Mouse (Mus musculus) retina, postnatal 7 days (tissue): ENCODE results near the gene Fam19a3.
"Not testable (repeated sequence)": the region's sequence is repeated elsewhere in the genome, so short reads cannot be mapped to it uniquely, and the experiment has no call there.

Experiments used
- DNase-seq: peaks from one replicate; pipeline ENCODE4 v3.0.0-alpha.2; 2012; ENCODE audit warnings: low read depth, low spot score

Fam19a3 gene

GRCm38 (mm10) chr3:104781471-104781903, at the start of gene Fam19a3:
Gene Fam19a3 (minus strand): TSS chr3:104781840.
- DNase-seq = no peak

- no peak for DNase-seq
Observed at GRCm38 (mm10) chr3:104822413-104822812, 40.8 kb upstream of the Fam19a3 start.

DNA sequence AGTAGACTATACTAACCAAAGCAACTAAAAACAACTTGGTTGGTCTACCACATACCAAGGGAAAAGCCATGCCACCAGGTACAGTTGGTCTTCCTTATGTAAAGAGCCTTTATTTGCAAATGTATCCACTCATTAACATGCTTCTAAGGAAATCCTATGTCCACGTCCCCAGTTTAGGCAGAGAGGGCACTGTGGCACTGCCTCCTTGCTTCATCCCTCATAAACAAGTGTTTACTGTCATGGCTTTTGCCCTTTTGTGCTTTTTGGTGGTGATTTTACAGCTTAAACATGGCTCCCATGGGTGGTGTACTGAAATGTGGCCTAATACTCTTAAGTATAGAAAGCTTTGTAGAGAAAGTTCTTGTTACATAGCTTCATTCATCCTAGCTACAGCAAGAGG, 38.8 kb upstream of the Fam19a3 start:
- no peak for DNase-seq

- DNase-seq = no peak
Observed at GRCm38 (mm10) chr3:104818749-104819134, 37.1 kb upstream of the Fam19a3 start.

- DNase-seq = peak; percentile 36
Observed at GRCm38 (mm10) chr3:104817991-104818748, 36.5 kb upstream of the Fam19a3 start, which contains the start of gene Mov10. Gene Mov10 (minus strand): TSS chr3:104818563.

DNA sequence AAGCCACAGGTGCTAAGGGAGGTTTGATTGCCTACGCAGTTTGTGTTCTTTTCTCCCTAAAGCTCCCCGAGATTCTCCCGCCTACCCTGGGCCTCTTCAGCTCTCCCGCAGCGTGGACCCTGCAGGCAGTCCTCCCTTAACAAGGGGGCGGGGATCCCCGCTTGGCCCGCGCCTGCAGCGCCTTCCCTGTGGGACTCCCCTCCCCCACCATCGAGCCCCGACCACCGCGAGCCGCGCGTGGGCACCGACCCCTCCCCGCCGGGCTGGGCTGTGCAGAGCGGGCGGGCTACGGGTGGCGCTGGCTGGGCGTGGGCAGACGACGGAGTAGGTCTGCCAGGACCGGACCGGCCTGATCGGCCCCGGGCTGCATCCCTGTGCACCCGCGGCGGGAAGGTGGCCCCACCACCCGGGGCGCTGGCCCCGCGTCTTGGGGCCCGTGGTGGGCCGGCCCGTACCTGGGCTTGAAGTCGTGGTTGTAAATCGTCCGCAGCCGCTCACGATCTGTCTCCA, 35.9 kb upstream of the Fam19a3 start:
- no peak for DNase-seq

- no peak for DNase-seq
Observed at GRCm38 (mm10) chr3:104816130-104816529, 34.5 kb upstream of the Fam19a3 start.

DNA sequence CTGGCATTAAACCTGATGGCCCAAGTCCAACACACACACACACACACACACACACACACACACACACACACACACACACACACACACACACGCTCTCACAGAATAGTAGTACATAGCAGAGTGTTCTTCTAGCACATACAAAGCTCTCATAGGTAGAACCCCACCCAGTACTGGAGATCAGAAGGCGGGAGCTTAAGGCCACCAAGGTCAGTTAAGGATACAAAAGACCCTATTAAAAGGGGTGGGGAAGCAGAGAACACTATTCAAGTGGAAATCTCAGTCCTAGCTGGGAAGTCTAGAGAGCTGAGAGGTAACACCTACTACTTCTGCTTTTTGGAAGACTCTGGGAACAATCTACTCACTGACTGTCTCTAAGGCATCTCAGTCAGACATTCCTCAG, 33.7 kb upstream of the Fam19a3 start:
- DNase-seq = no peak

- DNase-seq = no peak
Observed at GRCm38 (mm10) chr3:104814746-104815145, 33.1 kb upstream of the Fam19a3 start.

- DNase-seq = not testable (repeated sequence)
Observed at GRCm38 (mm10) chr3:104813227-104813626, 31.6 kb upstream of the Fam19a3 start.

DNA sequence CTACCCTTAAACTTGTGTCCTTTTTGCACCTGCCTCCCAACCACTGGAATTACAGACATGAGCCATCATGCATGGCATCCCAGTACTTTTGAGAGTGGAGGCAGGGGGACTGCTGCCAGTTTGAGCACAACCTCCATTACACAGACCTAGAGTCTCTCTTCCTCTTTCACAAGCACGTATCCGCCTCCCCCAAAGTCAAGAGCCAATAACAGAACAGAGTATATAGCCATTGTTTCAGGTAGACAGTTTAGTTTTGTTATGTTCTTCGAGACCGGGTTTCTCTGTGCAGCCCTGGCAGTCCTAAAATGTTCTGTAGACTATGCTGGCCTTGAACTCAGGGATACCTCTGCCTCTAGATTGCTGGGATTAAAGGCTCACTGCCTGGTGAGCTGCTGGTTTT, 30.6 kb upstream of the Fam19a3 start:
- DNase-seq = no peak

DNA sequence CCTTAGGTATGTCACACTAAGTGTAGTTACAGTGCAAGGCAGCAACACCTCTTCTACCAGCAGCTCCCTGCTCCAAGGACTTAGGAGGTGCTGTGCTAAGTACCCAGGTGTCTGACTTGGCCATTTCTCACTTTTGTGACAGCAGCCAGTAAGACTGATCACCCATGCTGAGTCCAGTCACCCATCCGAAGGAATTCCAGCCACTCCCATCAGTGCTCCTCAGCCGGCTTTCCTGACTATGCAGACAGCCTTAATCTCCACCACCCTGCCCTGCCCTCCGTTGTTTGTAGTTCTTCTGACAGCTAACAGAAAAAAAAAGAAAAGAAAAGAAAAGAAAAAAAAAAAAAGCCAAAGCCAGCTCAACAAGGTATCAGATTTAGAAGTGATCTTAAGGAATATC, 30.1 kb upstream of the Fam19a3 start:
- no peak for DNase-seq

- DNase-seq = no peak
Observed at GRCm38 (mm10) chr3:104805539-104805938, 23.9 kb upstream of the Fam19a3 start.

- no peak for DNase-seq
Observed at GRCm38 (mm10) chr3:104804312-104804711, 22.7 kb upstream of the Fam19a3 start.

DNA sequence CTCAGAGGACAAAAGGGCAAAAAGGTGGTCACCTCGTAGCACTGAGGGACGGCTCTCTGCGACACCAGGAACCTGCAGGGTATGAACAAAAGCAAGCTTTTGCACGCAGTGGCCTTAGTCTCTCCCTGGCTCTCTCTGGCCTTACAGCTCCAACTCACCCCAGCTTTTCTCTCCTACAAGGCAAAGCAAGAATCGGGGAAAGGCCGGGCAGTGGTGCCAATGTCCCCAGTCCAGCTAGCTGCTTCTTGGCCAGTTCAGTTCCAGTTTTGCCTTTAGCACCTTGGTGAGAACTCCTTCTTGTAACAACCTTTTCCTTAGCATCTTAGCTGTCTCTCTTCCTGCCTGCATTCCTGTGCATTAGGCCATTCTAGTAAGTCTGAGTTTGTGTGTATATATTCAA, 19.8 kb upstream of the Fam19a3 start:
- DNase-seq = no peak

DNA sequence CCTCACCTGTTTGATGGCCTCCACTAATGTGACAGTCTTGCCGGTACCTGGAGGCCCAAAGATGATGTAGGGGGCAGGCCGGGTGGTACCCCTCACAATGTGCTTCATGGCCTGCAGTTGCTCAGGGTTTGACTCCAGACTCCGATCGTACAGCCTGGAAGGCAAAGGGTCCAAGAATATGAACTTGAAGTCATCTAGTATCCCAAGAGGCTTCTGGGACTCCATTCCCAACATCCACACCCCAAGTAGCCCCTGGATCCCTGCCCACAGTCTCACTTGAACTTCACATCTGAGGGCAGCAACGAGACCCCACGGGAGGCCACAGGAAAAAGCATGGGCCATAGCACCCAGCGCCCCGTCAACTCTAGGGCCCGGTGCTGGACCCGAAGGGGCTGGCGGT, 19.0 kb upstream of the Fam19a3 start:
- DNase-seq = no peak

DNA sequence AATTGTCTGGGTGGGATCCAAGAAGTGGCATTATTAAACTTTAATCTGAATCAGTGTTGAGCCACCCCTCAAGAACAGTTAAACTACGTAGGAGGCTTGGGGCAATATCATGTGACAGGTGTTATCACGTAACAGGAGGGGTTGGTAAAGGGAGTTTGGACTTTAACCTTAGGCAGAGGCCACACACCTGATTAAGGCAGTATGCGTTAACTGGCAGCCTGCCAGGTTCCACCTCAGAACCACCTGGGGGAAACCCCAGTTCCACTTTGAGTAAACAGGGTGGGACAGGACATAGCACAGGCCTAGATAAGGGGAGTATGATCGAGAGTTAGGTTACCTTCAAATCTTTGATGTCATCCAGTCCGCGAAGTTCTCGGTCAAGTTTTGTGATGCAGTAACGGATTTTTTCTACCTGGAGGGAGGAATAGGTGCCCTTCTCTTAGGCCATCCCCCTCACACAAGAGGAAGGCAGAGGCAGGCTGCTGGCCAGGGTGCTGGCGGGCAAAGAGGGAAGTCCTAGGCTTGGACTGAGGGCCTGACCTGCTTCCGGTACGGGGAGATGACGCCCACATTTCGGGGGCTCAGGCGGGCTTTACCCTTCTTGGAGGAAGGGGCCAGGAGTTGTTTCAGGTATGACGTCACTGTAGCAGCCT, 14.9 kb upstream of the Fam19a3 start:
- DNase-seq = no peak

GRCm38 (mm10) chr3:104795661-104796340, 14.2 kb upstream of the Fam19a3 start:
- DNase-seq = no peak

- DNase-seq = no peak
Observed at GRCm38 (mm10) chr3:104794953-104795470, 13.4 kb upstream of the Fam19a3 start.

DNA sequence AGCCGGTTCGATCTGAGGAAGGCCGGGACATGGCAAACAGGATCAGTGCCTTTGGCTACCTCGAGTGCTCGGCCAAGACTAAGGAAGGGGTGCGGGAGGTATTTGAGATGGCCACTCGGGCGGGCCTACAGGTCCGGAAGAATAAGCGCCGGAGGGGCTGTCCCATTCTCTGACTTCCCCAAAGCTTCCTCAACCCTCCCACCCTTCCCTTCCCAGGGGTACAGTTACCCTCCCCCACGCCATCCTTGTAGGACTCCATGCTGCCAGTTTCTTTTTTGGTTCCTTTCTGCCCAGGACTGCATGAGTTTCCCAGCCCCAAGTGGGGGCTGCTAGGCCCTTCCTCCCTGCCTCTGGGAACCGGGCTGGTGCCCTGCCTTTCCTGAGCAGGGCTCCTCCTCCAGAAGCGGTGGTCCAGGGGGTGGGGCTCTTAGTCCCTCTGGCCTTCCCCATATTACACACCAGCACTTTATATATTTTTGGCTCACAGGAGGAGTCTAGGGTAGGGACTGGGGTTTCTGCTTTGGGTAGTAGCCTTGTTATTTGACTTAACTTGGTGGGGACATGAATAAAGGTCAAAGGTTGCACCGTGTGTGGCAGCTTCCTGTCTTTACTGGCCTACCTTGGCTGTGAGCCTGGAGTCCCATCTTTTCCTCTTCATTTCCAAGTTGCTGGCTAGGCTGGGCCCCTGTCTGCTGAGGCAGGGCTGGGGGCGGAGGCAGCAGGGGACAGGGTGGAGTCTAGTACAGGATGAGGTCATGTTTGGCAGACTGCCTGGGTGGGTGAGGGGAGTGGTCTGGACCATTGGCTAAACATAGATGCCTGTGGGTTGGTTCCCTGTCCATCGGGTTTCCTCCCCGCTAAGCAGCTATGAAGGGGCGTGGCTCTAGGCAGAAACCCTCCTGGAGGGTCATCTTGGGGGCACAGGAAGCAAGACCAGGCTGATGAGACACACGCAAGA, 12.5 kb upstream of the Fam19a3 start:
- peak; percentile 71 for DNase-seq
